Mouse (Mus musculus) brain, adult 10 weeks (tissue): ENCODE measurements around the gene Wfdc6b. TPM values are rescaled to one million over a fixed set of nuclear protein-coding genes. Genes with fewer than 3 reads are reported as not detected.

ENCODE experiments used
- polyA plus RNA-seq: library from polyadenylated mRNA; stranded (reverse); fragments of 350-450 nt; fragmentation: Illumina TruSeq; extraction: RNeasy Lipid Tissue Mini Kit (QIAGEN cat#74804); gene quantifications from one replicate; pipeline ENCODE4 v1.2.3, GENCODE M21; 2015; ENCODE audit warnings: low read depth, low replicate concordance

Wfdc6b gene
- not detected for polyA plus RNA-seq

DNA sequence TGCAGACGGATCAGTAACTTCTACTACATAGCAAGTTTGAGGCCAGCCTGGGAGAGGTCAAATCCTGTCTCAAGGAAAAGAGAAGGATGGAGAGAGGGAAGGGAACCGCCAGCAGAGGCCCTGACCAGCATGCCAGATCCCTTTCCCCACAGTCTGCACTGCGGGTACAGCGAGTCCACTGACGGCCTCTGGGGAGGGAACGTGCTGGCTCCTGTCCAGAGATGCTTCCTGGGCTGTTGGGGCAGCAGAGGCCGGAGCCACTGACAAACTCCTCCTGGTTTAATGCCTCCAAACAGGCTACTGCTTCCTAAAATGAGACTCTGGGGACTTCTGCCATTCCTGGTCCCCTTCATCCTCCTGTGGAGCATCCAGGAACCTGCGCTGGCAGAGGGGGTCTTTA is at the start of gene Wfdc6b, which contains the start of gene Wfdc8:
Gene Wfdc6b (plus strand): TSS at position 52 of the 400 bp plus-strand sequence.
Gene Wfdc8 (minus strand): TSS at position 156 of the 400 bp plus-strand sequence.

DNA sequence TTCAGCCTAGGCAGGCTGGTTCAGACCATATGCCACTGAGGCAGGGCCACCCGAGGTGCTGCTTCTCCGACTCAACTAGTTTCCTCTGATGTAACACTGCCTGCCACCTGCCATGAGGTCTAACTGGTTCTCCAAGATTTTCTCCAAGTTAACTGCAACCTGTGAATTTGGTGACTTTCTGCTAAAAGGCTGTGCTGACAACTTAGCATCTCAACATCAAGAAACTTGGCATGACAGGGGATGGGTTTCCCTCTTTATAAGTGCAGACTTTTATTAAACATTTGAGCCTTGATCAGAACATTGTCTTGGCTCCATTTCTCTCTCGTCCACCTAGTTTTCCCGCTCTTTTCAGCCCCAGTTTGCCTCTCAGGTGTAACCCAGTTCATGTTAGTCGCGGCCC is 40.0 kb upstream of the Wfdc6b start, which contains the start of gene Spint3:
Gene Spint3 (minus strand): TSS at position 101 of the 400 bp plus-strand sequence.

DNA sequence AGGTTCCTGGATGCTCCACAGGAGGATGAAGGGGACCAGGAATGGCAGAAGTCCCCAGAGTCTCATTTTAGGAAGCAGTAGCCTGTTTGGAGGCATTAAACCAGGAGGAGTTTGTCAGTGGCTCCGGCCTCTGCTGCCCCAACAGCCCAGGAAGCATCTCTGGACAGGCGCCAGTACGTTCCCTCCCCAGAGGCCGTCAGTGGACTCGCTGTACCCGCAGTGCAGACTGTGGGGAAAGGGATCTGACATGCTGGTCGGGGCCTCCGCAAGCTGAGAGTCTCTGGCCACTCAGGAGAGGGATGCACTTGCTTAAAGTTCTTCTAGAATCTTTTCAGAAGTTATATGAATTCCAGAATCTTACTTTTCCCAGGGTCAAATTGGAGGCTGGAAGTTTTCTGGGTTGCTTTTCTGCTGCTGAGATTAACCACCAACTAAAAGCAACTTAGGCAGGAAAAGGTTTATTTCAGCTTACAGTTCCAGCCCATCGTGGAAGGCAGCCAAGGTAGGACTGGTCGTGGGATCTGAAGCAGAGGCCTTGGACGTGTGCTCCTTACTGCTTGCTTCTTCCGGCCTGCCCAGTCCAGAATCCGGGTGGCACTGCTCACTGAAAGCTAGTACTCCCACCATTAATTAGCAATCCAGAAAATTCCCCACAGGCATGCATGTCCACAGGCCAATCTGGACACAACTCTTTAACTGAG is 28.1 kb upstream of the Wfdc6b start, which contains the start of gene Wfdc6a:
Gene Wfdc6a (minus strand): TSS at position 423 of the 701 bp plus-strand sequence.

DNA sequence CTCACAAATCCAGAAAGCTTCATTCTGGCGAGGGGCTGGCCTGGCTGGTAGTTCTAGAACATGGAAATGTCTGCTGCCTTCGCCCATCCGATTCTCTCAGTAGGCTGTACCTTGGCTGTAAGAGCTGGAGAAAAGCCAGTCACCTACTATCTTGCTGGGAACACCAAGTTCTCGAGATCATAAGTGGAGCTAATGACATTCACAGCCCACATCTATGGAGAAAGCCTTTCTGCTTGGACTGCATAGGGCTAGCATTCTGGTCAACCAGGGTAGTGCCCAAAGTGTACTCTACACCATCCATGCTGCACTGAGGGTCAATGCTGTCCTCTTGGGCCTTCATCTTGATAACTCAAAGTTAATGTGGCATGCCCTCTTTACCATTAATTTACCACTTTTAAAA is 19.8 kb upstream of the Wfdc6b start, which contains the start of gene Eppin:
Gene Eppin (minus strand): TSS at position 101 of the 400 bp plus-strand sequence.

DNA sequence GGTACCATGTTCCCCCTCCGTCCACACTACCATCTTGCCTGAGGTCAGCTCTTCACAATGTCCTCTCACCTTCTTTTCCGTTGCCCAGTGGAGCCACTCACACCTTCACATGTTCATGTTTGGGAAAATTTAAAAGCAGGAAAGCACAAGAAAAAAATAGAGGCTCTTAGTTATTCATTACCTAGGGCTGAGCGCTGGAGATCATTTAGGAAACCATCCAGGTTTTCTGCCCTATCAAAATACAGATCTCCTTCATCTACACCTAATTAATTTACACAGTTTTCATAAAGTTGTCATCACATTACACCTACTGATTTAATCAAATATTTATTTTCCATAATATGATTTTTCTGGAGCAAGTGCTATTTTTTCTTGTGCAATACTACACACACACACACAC is 25.4 kb downstream of the Wfdc6b start, which contains the start of gene Wfdc16:
Gene Wfdc16 (minus strand): TSS at position 101 of the 400 bp plus-strand sequence.

DNA sequence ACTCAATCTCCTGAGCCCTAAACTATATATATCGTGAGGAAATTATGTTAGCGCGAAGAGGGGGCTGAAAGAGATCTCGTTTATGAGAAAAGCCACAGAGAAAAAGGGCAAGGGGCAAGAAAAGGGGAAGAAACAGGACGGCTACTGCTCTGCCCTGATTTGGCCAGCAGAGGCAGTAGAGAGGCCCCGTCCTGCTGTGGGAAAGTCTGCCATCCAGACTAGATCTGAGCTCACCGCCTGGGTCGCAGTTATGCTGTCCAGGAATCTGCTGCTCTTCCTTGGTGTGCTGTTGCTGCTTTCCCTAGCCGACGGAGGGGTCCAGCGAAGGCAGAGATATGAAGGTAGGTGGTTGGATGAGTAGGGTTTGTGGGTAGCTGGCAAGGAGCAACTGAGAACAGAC is 42.5 kb downstream of the Wfdc6b start, which contains the start of gene Wfdc10:
Gene Wfdc10 (plus strand): TSS at position 189 of the 400 bp plus-strand sequence.

DNA sequence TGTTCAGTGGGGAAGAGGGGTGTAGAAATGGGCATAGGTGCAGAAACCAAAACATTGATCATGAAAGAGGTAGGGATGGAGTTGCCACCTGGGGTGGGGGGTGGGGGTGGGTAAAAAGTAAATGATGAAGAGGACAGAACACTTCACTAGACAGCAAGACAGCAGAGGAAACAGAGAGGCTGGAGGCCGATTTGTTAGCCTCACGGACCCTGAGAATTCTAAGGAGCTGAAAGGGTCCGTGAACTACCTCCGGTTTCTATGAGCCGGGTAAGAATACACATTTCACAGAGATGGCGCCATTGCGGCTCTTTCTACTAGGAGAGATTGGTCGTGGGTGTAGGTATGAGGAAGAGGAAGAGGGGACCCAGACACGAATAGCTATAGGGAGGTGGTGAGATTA is 43.2 kb downstream of the Wfdc6b start, which contains the start of gene Wfdc9:
Gene Wfdc9 (minus strand): TSS at position 101 of the 400 bp plus-strand sequence.

Other genes with a start within 250 kb of the Wfdc6b start
- not detected for gene Slpi, start 224.4 kb upstream of the Wfdc6b start, polyA plus RNA-seq
- gene Rbpjl, start 210.4 kb upstream of the Wfdc6b start, polyA plus RNA-seq, result 0.13 TPM
- 6.6 TPM for gene Matn4, start 208.4 kb upstream of the Wfdc6b start, polyA plus RNA-seq
- gene Sdc4, start 169.6 kb upstream of the Wfdc6b start, polyA plus RNA-seq, result 50.0 TPM
- 50.2 TPM for gene Sys1, start 156.6 kb upstream of the Wfdc6b start, polyA plus RNA-seq
- gene Gm20458, start 152.6 kb upstream of the Wfdc6b start, polyA plus RNA-seq, result not detected
- gene Trp53tg5, start 139.8 kb upstream of the Wfdc6b start, polyA plus RNA-seq, result not detected
- 233 TPM for gene Dbndd2, start 127.4 kb upstream of the Wfdc6b start, polyA plus RNA-seq
- 56.1 TPM for gene Pigt, start 116.0 kb upstream of the Wfdc6b start, polyA plus RNA-seq
- 2.5 TPM for gene Wfdc2, start 51.1 kb upstream of the Wfdc6b start, polyA plus RNA-seq
- gene Spint3, start 40.1 kb upstream of the Wfdc6b start, polyA plus RNA-seq, result not detected
- not detected for gene Wfdc6a, start 28.1 kb upstream of the Wfdc6b start, polyA plus RNA-seq
- not detected for gene Eppin, start 19.9 kb upstream of the Wfdc6b start, polyA plus RNA-seq
- gene Wfdc8, start 104 bp downstream of the Wfdc6b start, polyA plus RNA-seq, result not detected
- gene Wfdc16, start 25.3 kb downstream of the Wfdc6b start, polyA plus RNA-seq, result not detected
- not detected for gene Wfdc10, start 42.5 kb downstream of the Wfdc6b start, polyA plus RNA-seq
- not detected for gene Wfdc9, start 43.1 kb downstream of the Wfdc6b start, polyA plus RNA-seq
- not detected for gene Wfdc11, start 60.6 kb downstream of the Wfdc6b start, polyA plus RNA-seq
- gene Wfdc13, start 71.6 kb downstream of the Wfdc6b start, polyA plus RNA-seq, result not detected
- gene Spint4, start 85.0 kb downstream of the Wfdc6b start, polyA plus RNA-seq, result not detected
- not detected for gene Spint5, start 101.8 kb downstream of the Wfdc6b start, polyA plus RNA-seq
- 3.3 TPM for gene Wfdc3, start 132.4 kb downstream of the Wfdc6b start, polyA plus RNA-seq
- 27.1 TPM for gene Dnttip1, start 132.5 kb downstream of the Wfdc6b start, polyA plus RNA-seq
- gene Ube2c, start 156.4 kb downstream of the Wfdc6b start, polyA plus RNA-seq, result 1.4 TPM
- 2.1 TPM for gene Tnnc2, start 166.4 kb downstream of the Wfdc6b start, polyA plus RNA-seq
- gene Snx21, start 172.3 kb downstream of the Wfdc6b start, polyA plus RNA-seq, result 39.8 TPM
- gene Acot8, start 191.4 kb downstream of the Wfdc6b start, polyA plus RNA-seq, result 20.2 TPM
- 6.9 TPM for gene Zswim3, start 191.6 kb downstream of the Wfdc6b start, polyA plus RNA-seq
- 18.1 TPM for gene Zswim1, start 209.2 kb downstream of the Wfdc6b start, polyA plus RNA-seq
- not detected for gene Spata25, start 215.0 kb downstream of the Wfdc6b start, polyA plus RNA-seq
- gene Ctsa, start 219.4 kb downstream of the Wfdc6b start, polyA plus RNA-seq, result 111 TPM
- gene Neurl2, start 219.9 kb downstream of the Wfdc6b start, polyA plus RNA-seq, result 2.1 TPM
- 91.8 TPM for gene Pltp, start 244.2 kb downstream of the Wfdc6b start, polyA plus RNA-seq